Mouse (Mus musculus): ENCODE results near the gene Ppp5c. TPM values are rescaled to one million over a fixed set of nuclear protein-coding genes. Genes with fewer than 3 reads are reported as not detected.

The Ppp5c gene
- polyA plus RNA-seq, 1 experiment from 2014 or later: 112 TPM

DNA sequence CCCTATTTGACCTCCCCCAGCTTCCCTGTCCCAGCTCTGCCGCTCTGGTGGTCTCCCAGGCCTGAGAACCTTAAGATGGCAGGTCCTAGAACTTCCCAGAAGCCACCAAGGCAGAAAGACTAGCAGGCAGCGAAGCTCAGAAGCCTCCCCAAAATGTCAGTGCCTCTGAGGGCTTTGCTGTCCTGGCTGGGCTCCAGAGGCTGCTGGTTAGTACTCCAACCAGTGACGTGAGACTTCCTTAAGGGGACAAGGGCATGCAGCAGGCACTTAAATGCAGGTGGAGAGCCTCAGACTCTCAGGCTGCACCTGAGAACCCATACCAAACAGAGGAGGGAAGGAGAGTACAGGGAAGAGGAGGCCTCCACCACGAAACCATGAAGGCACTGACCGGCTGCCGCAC is 3.6 kb downstream of the Ppp5c start:
- Histone ChIP-seq H3K27me3 (replicated peaks) (no peaks in the 10 kb centered on the region), H3K4me1 (peaks cover 24% of the 10 kb centered on the region), H3K36me3 (peaks cover 55% of the 10 kb centered on the region), H3K27ac (no peak overlapping the region), H3K4me2 (replicated peaks) (no peak overlapping the region), H3K4me3 (no peak overlapping the region), H3K9me3 (no peaks in the 10 kb centered on the region), H3K9ac (no peak overlapping the region)
- 94% methylated on average over 6 of the region's 6 CpGs for WGBS
- no peak for ATAC-seq (ENCODE audit: low FRiP score, low read depth)

GRCm38 (mm10) chr7:17023701-17024100 is 4.0 kb downstream of the Ppp5c start:
- no peak overlapping the region for H3K4me3 ChIP-seq
- no peak overlapping the region for H3K4me2 ChIP-seq (replicated peaks)
- no peak overlapping the region for H3K9ac ChIP-seq
- peaks cover 57% of the 10 kb centered on the region for H3K36me3 ChIP-seq
- H3K27me3 ChIP-seq (replicated peaks): no peaks in the 10 kb centered on the region
- H3K27ac ChIP-seq: no peak overlapping the region
- no peak for ATAC-seq (ENCODE audit: low FRiP score, low read depth)
- no peaks in the 10 kb centered on the region for H3K9me3 ChIP-seq
- 88% methylated on average over 4 of the region's 4 CpGs for WGBS
- peaks cover 24% of the 10 kb centered on the region for H3K4me1 ChIP-seq

DNA sequence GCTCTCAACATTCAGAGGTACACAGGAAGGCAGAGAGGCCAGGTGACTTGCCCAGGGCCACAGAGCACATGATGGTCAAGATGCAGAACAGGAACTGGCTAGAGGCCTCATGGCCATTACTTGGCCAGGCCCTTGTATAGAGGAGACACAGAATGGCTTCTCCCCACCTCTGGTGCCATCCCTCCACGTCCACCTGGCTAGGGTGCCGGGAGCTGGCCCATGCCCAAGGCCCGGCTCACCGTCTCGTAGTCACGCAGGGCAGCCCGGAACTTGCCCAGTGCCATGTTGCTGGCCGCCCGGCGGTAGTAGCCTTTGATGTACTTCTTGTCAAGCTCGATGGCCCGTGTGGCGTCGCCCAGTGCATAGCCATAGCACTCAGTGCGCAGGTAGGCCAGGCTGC is 5.5 kb downstream of the Ppp5c start:
- Histone ChIP-seq H3K27ac (no peak overlapping the region), H3K36me3 (peaks cover 65% of the 10 kb centered on the region), H3K4me2 (replicated peaks) (no peak overlapping the region), H3K9me3 (no peaks in the 10 kb centered on the region), H3K4me3 (no peak overlapping the region), H3K27me3 (replicated peaks) (no peaks in the 10 kb centered on the region), H3K4me1 (peaks cover 24% of the 10 kb centered on the region), H3K9ac (no peak overlapping the region)
- 95% methylated on average over 15 of the region's 15 CpGs for WGBS
- no peak for ATAC-seq (ENCODE audit: low FRiP score, low read depth)

DNA sequence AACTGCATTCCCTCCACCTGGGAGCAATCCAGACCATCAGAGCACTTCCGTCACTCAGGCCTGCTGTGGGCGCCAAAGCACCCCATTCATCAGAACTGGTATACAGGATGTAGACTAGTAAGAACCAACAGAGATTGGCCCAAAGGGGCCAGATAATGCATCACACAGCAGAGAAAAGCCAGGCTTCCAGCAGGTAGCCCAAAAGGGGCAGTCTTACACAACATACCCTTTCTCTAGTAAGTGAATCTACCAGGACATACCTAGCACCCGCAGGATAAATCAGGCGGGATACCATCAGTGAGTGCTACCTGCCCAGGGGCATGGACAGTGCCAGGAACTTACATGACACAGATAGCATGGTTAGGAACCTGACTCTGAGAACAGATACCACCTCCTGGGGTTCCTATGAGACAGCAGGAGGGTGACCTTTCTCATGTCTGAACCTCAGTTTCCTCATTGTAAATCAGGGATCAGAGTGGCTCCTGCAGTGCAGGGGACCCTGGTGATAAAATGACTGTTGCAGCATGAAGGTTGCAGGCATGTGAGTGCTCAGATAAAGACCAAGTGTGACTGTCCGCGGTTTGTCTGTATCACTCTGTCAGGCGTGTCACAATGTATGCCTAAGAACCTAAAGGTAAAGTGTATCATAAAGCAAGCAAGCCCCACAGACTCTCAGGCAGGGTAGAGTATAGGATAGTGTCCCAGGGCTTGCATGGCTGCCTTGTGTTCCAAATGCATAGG is 8.1 kb downstream of the Ppp5c start:
- no peaks in the 10 kb centered on the region for H3K27me3 ChIP-seq (replicated peaks)
- no peak overlapping the region for H3K4me3 ChIP-seq
- no peaks in the 10 kb centered on the region for H3K4me1 ChIP-seq
- 92% methylated on average over 7 of the region's 7 CpGs for WGBS
- H3K27ac ChIP-seq: no peak overlapping the region
- no peak for ATAC-seq (ENCODE audit: low FRiP score, low read depth)
- no peak overlapping the region for H3K9ac ChIP-seq
- H3K9me3 ChIP-seq: no peaks in the 10 kb centered on the region
- no peak overlapping the region for H3K4me2 ChIP-seq (replicated peaks)
- peaks cover 90% of the 10 kb centered on the region for H3K36me3 ChIP-seq

DNA sequence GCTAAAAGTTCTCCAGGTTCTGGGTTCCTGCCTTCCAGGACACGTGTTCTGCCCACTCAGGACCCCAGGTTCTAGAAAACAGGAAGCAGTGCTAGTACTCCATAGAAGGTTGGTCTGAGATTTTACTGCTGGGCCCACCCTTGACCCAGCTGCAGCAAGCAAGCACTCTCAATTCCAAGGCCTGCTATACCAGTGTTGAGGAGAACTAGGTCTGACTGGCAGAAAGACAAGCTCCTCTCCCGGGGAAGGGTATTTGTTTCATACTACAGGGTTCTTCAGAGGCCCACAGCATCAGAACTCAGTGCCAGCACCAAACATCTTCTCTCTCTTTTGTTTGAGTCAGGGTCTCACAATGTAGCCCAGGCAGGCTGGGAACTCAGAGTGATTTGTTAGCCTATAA is 9.8 kb downstream of the Ppp5c start:
- H3K9ac ChIP-seq: no peak overlapping the region
- H3K4me3 ChIP-seq: no peak overlapping the region
- H3K27ac ChIP-seq: no peak overlapping the region
- no peak for ATAC-seq (ENCODE audit: low FRiP score, low read depth)
- no peaks in the 10 kb centered on the region for H3K4me1 ChIP-seq
- H3K9me3 ChIP-seq: no peaks in the 10 kb centered on the region
- WGBS: 86% methylated on average over 2 of the region's 2 CpGs
- H3K4me2 ChIP-seq (replicated peaks): no peak overlapping the region
- H3K27me3 ChIP-seq (replicated peaks): no peaks in the 10 kb centered on the region
- H3K36me3 ChIP-seq: peaks cover 90% of the 10 kb centered on the region

DNA sequence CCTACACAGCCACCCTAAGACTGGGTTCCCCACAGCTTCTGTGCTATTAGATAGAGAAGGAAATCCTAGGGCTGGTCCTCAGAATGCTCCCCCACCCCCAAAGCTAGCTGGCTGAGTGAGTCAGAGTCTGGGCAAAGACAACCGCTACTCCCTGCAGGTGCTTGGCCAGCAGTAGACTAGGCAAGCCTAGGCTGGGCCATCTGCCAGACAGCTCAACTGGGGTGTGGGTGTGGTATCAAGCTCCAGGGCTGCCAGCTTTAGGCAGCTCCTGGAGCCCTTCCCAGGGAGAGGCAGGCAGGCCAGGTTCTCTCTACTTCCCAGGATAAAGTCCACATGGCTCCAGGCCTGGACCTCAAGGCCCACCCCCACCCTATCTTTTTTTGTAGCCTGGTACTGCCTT is 10.7 kb downstream of the Ppp5c start:
- no peak overlapping the region for H3K4me3 ChIP-seq
- H3K9me3 ChIP-seq: no peaks in the 10 kb centered on the region
- no peak overlapping the region for H3K27ac ChIP-seq
- H3K36me3 ChIP-seq: peaks cover 90% of the 10 kb centered on the region
- H3K27me3 ChIP-seq (replicated peaks): no peaks in the 10 kb centered on the region
- H3K9ac ChIP-seq: no peak overlapping the region
- no peaks in the 10 kb centered on the region for H3K4me1 ChIP-seq
- ATAC-seq (ENCODE audit: low FRiP score, low read depth): no peak
- WGBS: 84% methylated on average over 1 of the region's 1 CpGs
- H3K4me2 ChIP-seq (replicated peaks): no peak overlapping the region

- Histone ChIP-seq H3K4me3 (no peak overlapping the region), H3K4me1 (no peaks in the 10 kb centered on the region), H3K9ac (no peak overlapping the region), H3K9me3 (no peaks in the 10 kb centered on the region), H3K27ac (no peak overlapping the region), H3K4me2 (replicated peaks) (no peak overlapping the region), H3K36me3 (peaks cover 90% of the 10 kb centered on the region), H3K27me3 (replicated peaks) (no peaks in the 10 kb centered on the region)
- ATAC-seq (ENCODE audit: low FRiP score, low read depth): no peak
- 87% methylated on average over 6 of the region's 6 CpGs for WGBS
These were observed 12.3 kb downstream of the Ppp5c start for GRCm38 (mm10) chr7:17015381-17015780.

DNA sequence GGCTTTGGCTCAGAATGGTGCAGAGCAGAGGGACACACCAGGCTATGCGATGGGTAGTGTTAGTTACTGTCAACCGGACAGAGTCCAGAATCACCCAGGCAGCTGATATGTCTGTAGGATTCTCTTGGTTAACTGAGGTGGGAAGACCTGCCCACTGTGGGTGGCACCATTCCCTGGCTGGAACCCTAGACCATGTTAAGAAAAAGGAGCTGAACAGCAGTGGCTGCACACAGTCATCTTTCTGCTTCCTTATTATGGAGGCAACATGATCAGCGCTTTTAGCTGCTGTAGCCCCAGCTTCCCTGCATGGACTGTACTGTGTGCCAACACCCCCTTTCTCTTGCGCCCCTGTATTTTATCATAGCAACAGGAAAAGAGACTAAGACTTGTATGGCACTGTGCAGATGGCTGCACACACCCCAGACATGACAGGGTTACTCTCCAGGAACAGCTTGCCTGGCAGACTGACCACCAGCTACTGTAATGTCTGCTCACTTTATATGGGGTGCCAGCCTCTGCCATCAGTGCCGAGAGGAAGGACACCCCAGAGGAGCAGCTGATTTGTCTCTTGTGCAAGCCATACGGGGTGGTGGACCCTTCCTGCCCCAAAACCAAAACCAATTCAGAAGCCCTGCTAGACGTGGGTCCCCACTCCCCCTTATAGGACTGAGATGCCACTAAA is 15.7 kb downstream of the Ppp5c start:
- H3K27me3 ChIP-seq (replicated peaks): no peaks in the 10 kb centered on the region
- no peaks in the 10 kb centered on the region for H3K4me1 ChIP-seq
- H3K27ac ChIP-seq: no peak overlapping the region
- ATAC-seq (ENCODE audit: low FRiP score, low read depth): no peak
- H3K4me3 ChIP-seq: no peak overlapping the region
- WGBS: 93% methylated on average over 7 of the region's 7 CpGs
- no peaks in the 10 kb centered on the region for H3K9me3 ChIP-seq
- H3K9ac ChIP-seq: no peak overlapping the region
- H3K4me2 ChIP-seq (replicated peaks): no peak overlapping the region
- H3K36me3 ChIP-seq: peaks cover 100% of the 10 kb centered on the region

GRCm38 (mm10) chr7:17010010-17010347 is 17.7 kb downstream of the Ppp5c start:
- H3K4me2 ChIP-seq (replicated peaks): no peak overlapping the region
- no peak for ATAC-seq (ENCODE audit: low FRiP score, low read depth)
- 94% methylated on average over 5 of the region's 5 CpGs for WGBS
- H3K4me3 ChIP-seq: no peak overlapping the region
- H3K27me3 ChIP-seq (replicated peaks): no peaks in the 10 kb centered on the region
- H3K4me1 ChIP-seq: no peaks in the 10 kb centered on the region
- H3K27ac ChIP-seq: no peak overlapping the region
- no peaks in the 10 kb centered on the region for H3K9me3 ChIP-seq
- H3K36me3 ChIP-seq: peaks cover 100% of the 10 kb centered on the region
- no peak overlapping the region for H3K9ac ChIP-seq

GRCm38 (mm10) chr7:17009326-17010009 is 18.3 kb downstream of the Ppp5c start:
- WGBS: 94% methylated on average over 16 of the region's 16 CpGs
- Histone ChIP-seq H3K9me3 (no peaks in the 10 kb centered on the region), H3K4me2 (replicated peaks) (no peak overlapping the region), H3K4me1 (no peaks in the 10 kb centered on the region), H3K27ac (no peak overlapping the region), H3K27me3 (replicated peaks) (no peaks in the 10 kb centered on the region), H3K4me3 (no peak overlapping the region), H3K36me3 (peaks cover 100% of the 10 kb centered on the region), H3K9ac (no peak overlapping the region)
- no peak for ATAC-seq (ENCODE audit: low FRiP score, low read depth)

DNA sequence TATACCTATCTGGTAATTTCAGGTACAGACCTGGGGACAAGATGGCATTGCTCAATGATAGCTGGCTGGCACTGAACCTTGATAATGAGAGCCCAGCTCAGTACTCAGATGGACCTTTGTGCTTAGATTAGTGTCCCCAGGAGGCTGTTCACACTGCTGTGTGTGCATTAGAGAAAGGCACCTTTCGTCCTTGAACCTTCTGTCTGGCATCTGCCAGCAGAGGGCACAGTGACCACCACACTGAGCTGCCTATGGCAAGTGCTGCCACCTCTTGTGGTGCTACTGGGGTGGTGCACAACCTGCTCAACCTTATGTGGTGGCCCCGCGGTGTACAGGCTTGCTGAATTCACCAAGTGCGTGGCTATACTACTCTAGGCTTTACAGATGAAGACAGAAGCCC is 20.4 kb downstream of the Ppp5c start:
- no peak overlapping the region for H3K4me3 ChIP-seq
- no peaks in the 10 kb centered on the region for H3K9me3 ChIP-seq
- ATAC-seq (ENCODE audit: low FRiP score, low read depth): no peak
- no peaks in the 10 kb centered on the region for H3K27me3 ChIP-seq (replicated peaks)
- H3K27ac ChIP-seq: no peak overlapping the region
- 84% methylated on average over 4 of the region's 4 CpGs for WGBS
- H3K4me1 ChIP-seq: no peaks in the 10 kb centered on the region
- H3K4me2 ChIP-seq (replicated peaks): no peak overlapping the region
- H3K36me3 ChIP-seq: peaks cover 90% of the 10 kb centered on the region
- H3K9ac ChIP-seq: no peak overlapping the region

DNA sequence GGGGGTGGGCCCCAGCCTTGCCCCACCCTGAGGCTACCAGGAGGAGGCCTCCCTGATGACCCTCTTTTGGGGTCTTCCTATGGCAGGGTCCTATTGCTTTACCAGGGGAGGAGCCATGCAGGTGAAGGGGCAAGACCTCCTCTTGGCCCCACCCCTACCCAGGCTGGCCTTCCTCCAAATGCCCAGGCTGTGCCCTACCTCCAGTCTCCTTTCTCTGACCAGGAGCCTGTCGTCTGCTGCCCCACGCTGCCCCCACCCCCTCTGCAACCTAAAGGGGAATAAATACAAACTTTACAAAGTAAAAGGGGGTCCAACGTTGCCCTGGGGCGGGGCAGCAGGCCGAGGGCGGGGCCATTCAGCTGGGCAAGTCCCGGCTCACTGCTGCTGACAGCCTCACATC is 23.0 kb downstream of the Ppp5c start:
- no peak for ATAC-seq (ENCODE audit: low FRiP score, low read depth)
- Histone ChIP-seq H3K27ac (no peak overlapping the region), H3K4me3 (no peak overlapping the region), H3K9ac (no peak overlapping the region), H3K4me1 (no peaks in the 10 kb centered on the region), H3K36me3 (peaks cover 64% of the 10 kb centered on the region), H3K27me3 (replicated peaks) (no peaks in the 10 kb centered on the region), H3K4me2 (replicated peaks) (no peak overlapping the region), H3K9me3 (no peaks in the 10 kb centered on the region)
- 86% methylated on average over 7 of the region's 7 CpGs for WGBS
